Mouse (Mus musculus): Measurements from ENCODE around the gene Gm572. TPM values are rescaled to one million over a fixed set of nuclear protein-coding genes. Genes with fewer than 3 reads are reported as not detected.
A peak's percentile ranks its signal among the peaks of the same experiment; 100 is the strongest.

Gm572 gene
- polyA plus RNA-seq, 1 experiment = not detected

DNA sequence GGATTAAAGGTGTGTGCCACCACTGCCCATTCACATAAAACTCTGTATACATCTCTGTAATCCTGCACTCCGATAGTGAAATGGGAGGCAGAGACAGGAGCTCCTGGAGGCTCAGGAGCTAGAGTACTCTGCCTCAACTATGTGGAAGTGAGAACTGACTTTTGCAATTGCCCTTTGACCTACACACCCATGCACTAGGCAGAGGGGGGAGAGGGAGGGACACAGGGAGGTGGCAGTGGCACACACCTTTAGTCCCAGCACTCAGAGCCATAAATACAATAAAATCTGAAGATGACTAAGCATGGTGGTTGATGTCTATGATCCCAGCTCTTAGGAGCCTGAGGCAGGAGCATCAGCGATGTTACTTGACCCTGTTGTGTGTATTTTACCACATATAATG lies 3.7 kb upstream of the Gm572 start:
- Histone ChIP-seq H3K4me1 (peaks cover 26% of the 10 kb centered on the region), H3K4me3 (replicated peaks) (no peak overlapping the region)
- no peak for TF ChIP-seq GATA1 (IDR thresholded peaks at IDR 0.05; ENCODE audit: borderline replicate concordance, low read length)
- no peak for TF ChIP-seq FLI1 (IDR thresholded peaks at IDR 0.05; ENCODE audit: low read length)

DNA sequence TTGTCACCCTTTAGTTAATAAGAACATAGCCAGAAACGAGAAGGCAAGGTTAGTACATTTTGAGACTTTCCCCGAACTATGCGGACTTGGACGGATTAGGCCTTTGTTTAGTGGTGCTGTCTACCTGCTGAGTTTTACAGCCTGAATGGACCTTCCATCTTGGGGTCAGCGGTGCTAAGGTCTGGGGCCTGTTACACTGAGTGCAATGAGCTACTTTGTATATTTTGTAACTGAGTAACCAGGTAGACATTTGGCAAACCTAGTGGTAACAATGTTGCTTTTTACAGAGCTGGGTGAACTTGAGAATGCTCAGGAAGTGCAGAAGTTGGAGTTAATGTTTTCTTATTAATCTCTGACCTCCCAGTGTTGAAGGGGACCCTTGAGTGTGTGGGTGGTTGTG lies 2.0 kb upstream of the Gm572 start:
- Histone ChIP-seq H3K9me3 (no peaks in the 10 kb centered on the region), H3K36me3 (replicated peaks; ENCODE audit: low read length) (no peaks in the 10 kb centered on the region), H3K27me3 (replicated peaks) (no peaks in the 10 kb centered on the region), H3K4me1 (peaks cover 28% of the 10 kb centered on the region), H3K4me3 (replicated peaks) (no peak overlapping the region)
- TF ChIP-seq GATA1 (IDR thresholded peaks at IDR 0.05; ENCODE audit: borderline replicate concordance, low read length) (no peak), FLI1 (IDR thresholded peaks at IDR 0.05; ENCODE audit: low read length) (no peak)

More for the DNA sequence above, 3.7 kb upstream of the Gm572 start:
- Histone ChIP-seq H3K9me3 (no peaks in the 10 kb centered on the region), H3K27me3 (replicated peaks) (no peaks in the 10 kb centered on the region), H3K36me3 (replicated peaks; ENCODE audit: low read length) (no peaks in the 10 kb centered on the region)

DNA sequence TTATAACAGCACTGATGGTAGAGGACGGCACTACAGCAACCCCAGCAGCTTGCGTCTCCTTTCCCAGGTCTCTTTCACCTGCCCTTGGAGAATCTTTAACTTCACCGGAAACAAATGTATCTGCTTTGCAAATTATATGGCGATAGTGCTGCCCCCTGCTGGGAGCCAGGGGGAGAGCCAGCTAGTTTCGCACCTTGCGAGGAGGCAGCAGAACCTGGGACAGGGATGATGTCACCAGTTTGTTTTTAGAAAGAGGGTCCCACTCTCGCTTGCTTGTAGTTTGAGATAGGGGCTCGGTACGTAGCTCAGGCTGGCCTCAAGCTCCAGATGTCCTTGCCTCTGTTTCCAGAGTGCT lies 1.0 kb downstream of the Gm572 start:
- Histone ChIP-seq H3K36me3 (replicated peaks; ENCODE audit: low read length) (no peaks in the 10 kb centered on the region), H3K27me3 (replicated peaks) (peaks cover 2% of the 10 kb centered on the region), H3K9me3 (no peaks in the 10 kb centered on the region), H3K4me3 (replicated peaks) (peak overlapping the region; percentile 91), H3K4me1 (peaks cover 28% of the 10 kb centered on the region)
- no peak for TF ChIP-seq GATA1 (IDR thresholded peaks at IDR 0.05; ENCODE audit: borderline replicate concordance, low read length)
- TF ChIP-seq FLI1 (IDR thresholded peaks at IDR 0.05; ENCODE audit: low read length) = no peak

DNA sequence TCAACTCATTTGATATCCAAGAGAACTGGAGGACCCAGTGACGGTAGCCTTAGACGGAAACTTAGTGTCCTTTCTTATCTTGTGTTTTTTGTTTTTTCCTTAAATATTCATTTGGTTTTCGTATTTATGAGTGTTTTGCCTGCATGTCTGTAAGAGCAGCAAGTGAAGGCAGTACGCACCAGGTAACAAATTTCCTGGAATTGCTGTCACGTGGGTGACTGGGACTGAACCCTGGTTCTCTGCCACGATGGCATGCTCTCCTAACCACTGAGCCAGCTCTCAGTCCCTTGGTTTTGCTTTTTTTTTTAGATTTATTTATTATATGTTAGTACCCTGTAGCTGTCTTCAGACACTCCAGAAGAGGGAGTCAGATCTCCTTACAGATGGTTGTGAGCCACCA lies 1.8 kb downstream of the Gm572 start:
- no peak for TF ChIP-seq GATA1 (IDR thresholded peaks at IDR 0.05; ENCODE audit: borderline replicate concordance, low read length)
- no peak for TF ChIP-seq FLI1 (IDR thresholded peaks at IDR 0.05; ENCODE audit: low read length)
- no peaks in the 10 kb centered on the region for H3K36me3 ChIP-seq (replicated peaks; ENCODE audit: low read length)
- H3K4me1 ChIP-seq = peaks cover 25% of the 10 kb centered on the region
- H3K9me3 ChIP-seq = no peaks in the 10 kb centered on the region
- peaks cover 3% of the 10 kb centered on the region for H3K27me3 ChIP-seq (replicated peaks)
- no peak overlapping the region for H3K4me3 ChIP-seq (replicated peaks)

DNA sequence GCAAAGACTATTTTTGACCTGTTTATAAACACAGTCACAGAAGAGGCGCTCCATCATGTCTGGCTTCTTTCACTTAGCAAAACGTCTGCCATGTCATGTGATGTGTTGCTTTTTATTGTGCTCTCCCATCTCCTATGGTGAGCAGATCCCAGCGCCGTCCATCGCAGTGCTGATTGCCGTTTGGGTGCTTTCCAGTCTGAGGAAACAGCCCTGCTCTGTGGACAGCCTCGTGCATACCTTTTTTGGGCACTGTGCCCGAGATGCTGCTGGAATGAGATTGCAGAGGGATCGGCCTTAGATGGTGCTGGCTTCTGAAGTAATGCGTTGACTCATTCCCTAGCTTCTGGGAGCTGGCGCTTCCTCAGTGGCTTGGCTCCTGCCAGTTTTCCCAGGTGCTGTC lies 3.5 kb downstream of the Gm572 start:
- Histone ChIP-seq H3K4me3 (replicated peaks) (peak overlapping the region; percentile 2), H3K27me3 (replicated peaks) (peaks cover 7% of the 10 kb centered on the region), H3K36me3 (replicated peaks; ENCODE audit: low read length) (no peaks in the 10 kb centered on the region)

DNA sequence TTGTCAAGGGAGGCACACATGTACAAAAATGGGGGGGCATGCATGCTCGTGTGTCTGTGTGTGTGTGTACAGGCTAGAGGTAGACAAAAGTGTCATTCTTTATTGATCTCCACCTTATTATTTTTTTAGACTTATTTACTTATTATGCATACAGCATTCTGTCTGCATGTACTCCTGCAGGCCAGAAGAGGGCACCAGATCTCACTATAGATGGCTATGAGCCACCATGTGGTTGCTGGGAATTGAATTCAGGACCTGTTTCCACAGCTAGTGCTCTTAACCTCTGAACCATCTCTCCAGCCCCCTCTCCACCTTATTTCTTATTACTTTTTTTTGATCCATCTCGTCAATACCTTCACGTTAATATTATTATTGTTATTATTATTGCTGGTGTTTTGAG lies 6.2 kb downstream of the Gm572 start:
- Histone ChIP-seq H3K4me1 (peaks cover 8% of the 10 kb centered on the region), H3K4me3 (replicated peaks) (no peak overlapping the region), H3K36me3 (replicated peaks; ENCODE audit: low read length) (no peaks in the 10 kb centered on the region), H3K9me3 (peaks cover 10% of the 10 kb centered on the region), H3K27me3 (replicated peaks) (peaks cover 8% of the 10 kb centered on the region)
- no peak for TF ChIP-seq GATA1 (IDR thresholded peaks at IDR 0.05; ENCODE audit: borderline replicate concordance, low read length)
- TF ChIP-seq FLI1 (IDR thresholded peaks at IDR 0.05; ENCODE audit: low read length) = no peak

More for the DNA sequence above, 3.5 kb downstream of the Gm572 start:
- H3K9me3 ChIP-seq = no peaks in the 10 kb centered on the region
- TF ChIP-seq FLI1 (IDR thresholded peaks at IDR 0.05; ENCODE audit: low read length) = no peak
- no peak for TF ChIP-seq GATA1 (IDR thresholded peaks at IDR 0.05; ENCODE audit: borderline replicate concordance, low read length)
- peaks cover 25% of the 10 kb centered on the region for H3K4me1 ChIP-seq

DNA sequence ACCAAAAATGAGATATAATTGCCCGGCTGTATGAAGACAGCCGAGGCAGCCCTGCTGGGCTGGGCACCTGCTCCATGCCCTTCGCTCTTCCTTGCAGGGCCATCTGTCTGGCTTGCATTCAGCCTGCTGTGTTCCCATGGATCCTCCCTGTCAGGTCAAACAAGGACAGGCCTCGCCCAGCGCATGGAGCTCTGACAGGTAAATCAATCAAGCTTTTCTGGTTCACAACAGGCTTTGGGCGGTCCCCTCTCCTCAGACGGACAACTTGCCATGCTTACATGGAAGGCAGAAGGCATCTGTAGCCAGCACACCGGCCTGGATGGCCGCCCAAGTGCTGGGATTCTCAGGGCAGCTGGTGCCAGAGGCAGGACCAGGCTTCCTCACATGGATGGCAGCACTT lies 7.9 kb downstream of the Gm572 start:
- H3K36me3 ChIP-seq (replicated peaks; ENCODE audit: low read length) = no peaks in the 10 kb centered on the region
- H3K4me3 ChIP-seq (replicated peaks) = no peak overlapping the region
- TF ChIP-seq FLI1 (IDR thresholded peaks at IDR 0.05; ENCODE audit: low read length) (no peak), GATA1 (IDR thresholded peaks at IDR 0.05; ENCODE audit: borderline replicate concordance, low read length) (no peak)
- H3K27me3 ChIP-seq (replicated peaks) = peaks cover 8% of the 10 kb centered on the region
- H3K9me3 ChIP-seq = peaks cover 16% of the 10 kb centered on the region
- H3K4me1 ChIP-seq = peaks cover 21% of the 10 kb centered on the region

DNA sequence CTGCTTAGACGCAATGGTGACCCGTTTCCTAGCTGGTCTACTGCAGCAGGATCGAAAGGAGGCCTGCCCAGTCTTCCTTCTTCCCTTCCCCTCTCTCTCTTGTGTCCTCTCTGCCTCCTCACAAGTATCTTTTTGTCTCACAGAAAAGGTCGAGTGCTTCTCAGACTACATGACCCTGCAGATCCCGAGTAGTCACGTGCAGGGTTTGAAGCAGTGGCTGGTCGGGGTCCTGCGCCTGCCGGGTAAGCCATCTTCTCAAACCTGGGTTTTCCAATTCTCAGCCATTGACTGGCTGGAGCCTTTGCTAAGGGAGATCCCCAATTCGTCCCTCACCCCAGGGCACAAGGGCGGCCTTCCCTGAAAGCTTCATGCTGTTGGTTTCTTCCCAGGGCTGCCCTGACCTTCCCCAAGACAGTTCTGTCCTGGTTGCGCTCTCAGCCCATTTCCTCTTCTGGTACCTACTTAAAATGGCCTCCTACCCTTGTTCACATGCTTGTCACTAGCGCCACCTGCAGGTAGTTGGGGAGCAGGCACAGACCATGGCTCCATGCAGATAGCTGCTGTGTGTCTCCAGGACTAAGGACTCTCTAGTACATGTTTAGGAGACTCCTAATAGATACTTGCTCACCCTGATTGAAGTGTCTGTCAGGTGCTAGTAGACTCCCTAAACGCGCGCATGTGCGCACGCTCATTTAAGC lies 11.7 kb downstream of the Gm572 start:
- peaks cover 19% of the 10 kb centered on the region for H3K4me1 ChIP-seq
- H3K27me3 ChIP-seq (replicated peaks) = peaks cover 23% of the 10 kb centered on the region
- no peak overlapping the region for H3K4me3 ChIP-seq (replicated peaks)
- no peaks in the 10 kb centered on the region for H3K36me3 ChIP-seq (replicated peaks; ENCODE audit: low read length)
- peaks cover 16% of the 10 kb centered on the region for H3K9me3 ChIP-seq
- TF ChIP-seq GATA1 (IDR thresholded peaks at IDR 0.05; ENCODE audit: borderline replicate concordance, low read length) (no peak), FLI1 (IDR thresholded peaks at IDR 0.05; ENCODE audit: low read length) (no peak)

DNA sequence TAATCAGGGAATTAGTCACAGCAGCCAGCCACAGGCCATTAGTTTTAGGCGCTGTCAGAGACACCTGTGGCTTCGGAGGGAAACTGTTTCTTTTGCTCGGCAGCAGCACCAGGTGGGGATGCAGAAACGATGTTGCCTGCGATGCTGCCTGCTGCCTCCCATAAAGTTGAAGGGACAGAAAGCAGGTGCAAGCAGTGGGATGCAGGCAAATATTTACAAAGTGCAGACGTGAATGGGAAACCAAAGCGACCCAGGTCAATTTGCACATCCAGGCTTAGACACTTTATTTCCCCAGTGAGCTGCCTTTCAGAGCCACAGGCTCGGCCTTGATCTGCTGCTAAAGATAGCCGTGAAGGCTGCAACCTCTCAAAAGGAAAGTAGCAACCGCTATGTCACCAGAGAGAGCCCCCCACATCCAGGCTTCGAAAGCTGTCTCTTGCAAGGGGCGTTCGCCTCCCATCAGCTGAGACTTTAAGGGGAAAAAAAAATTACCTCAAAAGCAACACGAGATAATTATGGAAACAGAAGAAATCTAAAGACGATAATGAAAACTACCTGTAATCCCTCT lies 13.7 kb downstream of the Gm572 start:
- TF ChIP-seq FLI1 (IDR thresholded peaks at IDR 0.05; ENCODE audit: low read length) = no peak
- no peak for TF ChIP-seq GATA1 (IDR thresholded peaks at IDR 0.05; ENCODE audit: borderline replicate concordance, low read length)
- Histone ChIP-seq H3K36me3 (replicated peaks; ENCODE audit: low read length) (no peaks in the 10 kb centered on the region), H3K4me3 (replicated peaks) (no peak overlapping the region), H3K4me1 (peaks cover 20% of the 10 kb centered on the region), H3K27me3 (replicated peaks) (peaks cover 32% of the 10 kb centered on the region), H3K9me3 (peaks cover 16% of the 10 kb centered on the region)

DNA sequence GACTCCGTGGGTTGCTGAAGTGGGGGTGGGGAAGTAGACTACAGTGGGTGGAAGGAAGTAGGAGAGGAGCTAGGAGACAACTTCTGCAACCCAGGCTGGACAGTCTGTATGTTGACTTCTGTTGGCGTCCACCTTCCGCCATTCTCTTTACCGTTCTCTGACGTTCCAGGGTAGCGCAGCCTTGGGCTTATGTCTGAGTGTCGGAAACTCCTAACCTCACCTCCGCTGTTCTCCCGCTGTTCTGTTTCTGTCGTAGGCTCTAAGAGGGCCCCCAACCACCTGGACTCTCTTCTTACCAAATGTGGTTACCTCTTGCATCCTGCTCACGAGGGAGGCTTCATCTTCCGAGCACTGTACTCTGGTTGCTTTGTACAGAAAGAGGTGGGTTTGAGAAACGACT lies 14.7 kb downstream of the Gm572 start:
- peaks cover 30% of the 10 kb centered on the region for H3K4me1 ChIP-seq
- H3K9me3 ChIP-seq = peaks cover 15% of the 10 kb centered on the region
- H3K36me3 ChIP-seq (replicated peaks; ENCODE audit: low read length) = no peaks in the 10 kb centered on the region
- H3K27me3 ChIP-seq (replicated peaks) = peaks cover 40% of the 10 kb centered on the region
- H3K4me3 ChIP-seq (replicated peaks) = no peak overlapping the region
- TF ChIP-seq GATA1 (IDR thresholded peaks at IDR 0.05; ENCODE audit: borderline replicate concordance, low read length) = no peak
- no peak for TF ChIP-seq FLI1 (IDR thresholded peaks at IDR 0.05; ENCODE audit: low read length)

Measured in megakaryocyte, embryonic 14.5 days (primary cell).